ENCODE assay signal across 22 mouse cellular contexts in genomic region chr3:96811232-96811631, GRCm38 (mm10). TPM values are rescaled to one million over a fixed set of nuclear protein-coding genes. Genes with fewer than 3 reads are reported as not detected.
"Had no signal": no experiment of that assay in that cellular context is flagged by ENCODE, and none has a peak within 500 bp of the region (broad histone marks: within the 10 kb centered on the region; RNA-seq: fewer than 3 reads in every experiment).

No protein-coding gene starts in this region.

- H3K4me2 ChIP-seq: lung, embryonic 14.5 days; midbrain, embryonic 12.5 days; neural tube, embryonic 13.5 days; neural tube, embryonic 15.5 days had no signal

- H3K36me3 ChIP-seq: midbrain, embryonic 12.5 days; neural tube, embryonic 15.5 days had no signal

- DNase-seq: lung, embryonic 14.5 days; lung, postnatal 10 days; lung, postnatal 4 days; midbrain, embryonic 14.5 days; retina, postnatal 1 day; right cerebral cortex, adult 18-20 months; right cerebral cortex, postnatal 25 days; right cerebral cortex, postnatal 4 days; spleen, adult 18-20 months; thymus, adult 18-20 months; thymus, postnatal 14 days; thymus, postnatal 36 days had no signal

- H3K4me1 ChIP-seq: midbrain, embryonic 12.5 days; neural tube, embryonic 13.5 days had no signal

- H3K27me3 ChIP-seq: neural tube, embryonic 13.5 days; neural tube, embryonic 15.5 days had no signal

- ATAC-seq: midbrain, embryonic 16.5 days had no signal

- H3K9ac ChIP-seq: lung, embryonic 14.5 days; midbrain, embryonic 12.5 days; neural tube, embryonic 13.5 days; neural tube, embryonic 15.5 days had no signal

- H3K27ac ChIP-seq: midbrain, embryonic 10.5 days; midbrain, embryonic 12.5 days; neural tube, embryonic 13.5 days; neural tube, embryonic 15.5 days had no signal

- H3K4me3 ChIP-seq: midbrain, embryonic 10.5 days; midbrain, embryonic 12.5 days; myocyte; neural tube, embryonic 13.5 days; neural tube, embryonic 15.5 days had no signal

- H3K9me3 ChIP-seq: midbrain, embryonic 10.5 days; midbrain, embryonic 12.5 days; neural tube, embryonic 13.5 days; neural tube, embryonic 15.5 days had no signal

RNA-seq across cellular contexts. Expression of gene Pdzk1, which starts 17.9 kb away (rescaled TPM):
- total RNA-seq: megakaryocyte-erythroid progenitor cell, adult 5-6 weeks had no signal
- polyA plus RNA-seq: lung, embryonic 16.5 days; midbrain, embryonic 12.5 days; neural tube, embryonic 11.5 days; stomach, embryonic 14.5 days had no signal
